Mouse (Mus musculus) CH12.LX (cell line): ENCODE data around the gene Uspl1. TPM values are rescaled to one million over a fixed set of nuclear protein-coding genes. Genes with fewer than 3 reads are reported as not detected.

Experiments
- DNase-seq: peaks from one replicate; pipeline ENCODE4 v3.0.0-alpha.2; 2013; ENCODE audit errors: extremely low read depth
- H3K27ac ChIP-seq: 2 replicates; pipeline ENCODE4 v1.5.1; 2012; ENCODE audit warnings: low read depth, mild to moderate bottlenecking, control low read depth, moderate library complexity; ENCODE audit not compliant: insufficient read depth
- H3K27me3 ChIP-seq: replicated peaks from 2 replicates; pipeline ENCODE3; 2012; ENCODE audit warnings: inconsistent platforms
- H3K36me3 ChIP-seq, 2 experiments: replicated peaks in 1 of 2; 2 replicates each; pipeline versions ENCODE3 to v1.6.1; 2012; ENCODE audit warnings: inconsistent platforms in 1 of 2, low read length in 1 of 2, mild to moderate bottlenecking in 1 of 2, mixed read lengths in 1 of 2, moderate library complexity in 1 of 2; ENCODE audit not compliant: control insufficient read depth in 1 of 2, insufficient read depth in 1 of 2
- H3K4me1 ChIP-seq, 2 experiments: 2 replicates each; pipeline ENCODE4 v1.6.1; 2012; ENCODE audit warnings: inconsistent platforms in 1 of 2, moderate library complexity in 1 of 2; ENCODE audit not compliant: insufficient read depth in 2 of 2, control insufficient read depth in 1 of 2
- H3K4me2 ChIP-seq: 2 replicates; pipeline ENCODE4 v1.6.1; 2012; ENCODE audit warnings: low read depth, mild to moderate bottlenecking, control low read depth; ENCODE audit not compliant: poor library complexity, insufficient read depth, severe bottlenecking
- H3K4me3 ChIP-seq, 3 experiments: fragments of 150-350 bp in 1 of 3; sonication (generic) in 1 of 3; replicated peaks in 1 of 3; 2 replicates each; pipeline versions ENCODE3 to v1.5.1; 2011 to 2012; ENCODE audit warnings: low read depth in 2 of 3, low read length in 2 of 3, mild to moderate bottlenecking in 2 of 3, moderate library complexity in 2 of 3, control low read depth in 1 of 3, improper control_type of control experiment in 1 of 3, inconsistent platforms in 1 of 3, mixed read lengths in 1 of 3; ENCODE audit not compliant: poor library complexity in 1 of 3
- H3K79me2 ChIP-seq: replicated peaks from 2 replicates; pipeline ENCODE4 v1.6.1; 2012; ENCODE audit warnings: mild to moderate bottlenecking, moderate library complexity; ENCODE audit not compliant: control insufficient read depth, poor library complexity, insufficient read depth, severe bottlenecking; ENCODE audit errors: extremely low read depth
- H3K9ac ChIP-seq: 2 replicates; pipeline ENCODE4 v1.6.1; 2012; ENCODE audit warnings: low read depth, mild to moderate bottlenecking, control low read depth, moderate library complexity; ENCODE audit not compliant: insufficient read depth
- H3K9me3 ChIP-seq: replicated peaks from 2 replicates; pipeline ENCODE3; 2012; ENCODE audit warnings: low read length, inconsistent platforms, mixed read lengths
- BHLHE40 ChIP-seq: IDR thresholded peaks from 2 replicates; pipeline ENCODE4 v1.6.1; 2011; ENCODE audit warnings: mild to moderate bottlenecking, low read depth, low read length, improper control_type of control experiment
- CHD2 ChIP-seq: IDR thresholded peaks from 2 replicates; pipeline ENCODE4 v1.6.1; 2011; ENCODE audit warnings: low read length, improper control_type of control experiment
- CTCF ChIP-seq, 2 experiments: IDR thresholded peaks in 1 of 2; conservative IDR thresholded peaks in 1 of 2; 2 replicates each; pipeline ENCODE4 v1.5.1; 2011 to 2012; ENCODE audit warnings: low read depth in 2 of 2, low read length in 2 of 2, improper control_type of control experiment in 1 of 2, inconsistent platforms in 1 of 2, mild to moderate bottlenecking in 1 of 2, moderate library complexity in 1 of 2
- E2F4 ChIP-seq: IDR thresholded peaks from 2 replicates; pipeline ENCODE4 v1.6.1; 2011; ENCODE audit warnings: low read depth, low read length, improper control_type of control experiment; ENCODE audit not compliant: insufficient replicate concordance
- ELF1 ChIP-seq: IDR thresholded peaks from 2 replicates; pipeline ENCODE4 v1.6.1; 2014; ENCODE audit warnings: low read depth, mild to moderate bottlenecking, inconsistent platforms, low read length, improper control_type of control experiment
- EP300 ChIP-seq: IDR thresholded peaks from 2 replicates; pipeline ENCODE4 v1.6.1; 2011; ENCODE audit warnings: low read length, improper control_type of control experiment
- GABPA ChIP-seq: IDR thresholded peaks from 2 replicates; pipeline ENCODE4 v1.6.1; 2012; ENCODE audit warnings: low read depth, low read length, improper control_type of control experiment, inconsistent platforms; ENCODE audit not compliant: insufficient replicate concordance
- HCFC1 ChIP-seq: IDR thresholded peaks from 2 replicates; pipeline ENCODE4 v1.6.1; 2012; ENCODE audit warnings: low read depth, mild to moderate bottlenecking, inconsistent platforms, low read length, improper control_type of control experiment
- IRF4 ChIP-seq: IDR thresholded peaks from 2 replicates; pipeline ENCODE4 v1.6.1; 2014; ENCODE audit warnings: low read depth, mild to moderate bottlenecking, inconsistent platforms, low read length, improper control_type of control experiment
- JUN ChIP-seq: IDR thresholded peaks from 2 replicates; pipeline ENCODE4 v1.6.1; 2011; ENCODE audit warnings: low read depth, mild to moderate bottlenecking, low read length, improper control_type of control experiment, moderate library complexity; ENCODE audit not compliant: insufficient read depth
- KAT2A ChIP-seq: IDR thresholded peaks from 2 replicates; pipeline ENCODE4 v1.6.1; 2012; ENCODE audit warnings: low read length, improper control_type of control experiment, inconsistent platforms; ENCODE audit not compliant: insufficient replicate concordance
- MAFK ChIP-seq: IDR thresholded peaks from 2 replicates; pipeline ENCODE4 v1.6.1; 2011; ENCODE audit warnings: low read length, improper control_type of control experiment; ENCODE audit not compliant: insufficient replicate concordance
- MAX ChIP-seq: IDR thresholded peaks from 2 replicates; pipeline ENCODE4 v1.6.1; 2011; ENCODE audit warnings: low read length, improper control_type of control experiment
- MAZ ChIP-seq: IDR thresholded peaks from 2 replicates; pipeline ENCODE4 v1.6.1; 2012; ENCODE audit warnings: low read depth, mild to moderate bottlenecking, inconsistent platforms, low read length, improper control_type of control experiment, moderate library complexity
- MEF2A ChIP-seq: IDR thresholded peaks from 2 replicates; pipeline ENCODE4 v1.6.1; 2014; ENCODE audit warnings: low read depth, mild to moderate bottlenecking, inconsistent platforms, low read length, improper control_type of control experiment, borderline replicate concordance
- MXI1 ChIP-seq: IDR thresholded peaks from 2 replicates; pipeline ENCODE4 v1.6.1; 2011; ENCODE audit warnings: mild to moderate bottlenecking, low read depth, low read length, improper control_type of control experiment
- NELFE ChIP-seq: IDR thresholded peaks from 2 replicates; pipeline ENCODE4 v1.6.1; 2011; ENCODE audit warnings: low read depth, low read length, improper control_type of control experiment
- NRF1 ChIP-seq: IDR thresholded peaks from 2 replicates; pipeline ENCODE4 v1.6.1; 2014; ENCODE audit warnings: low read depth, mild to moderate bottlenecking, inconsistent platforms, low read length, improper control_type of control experiment, moderate library complexity
- PAX5 ChIP-seq: IDR thresholded peaks from 2 replicates; pipeline ENCODE4 v1.6.1; 2012; ENCODE audit warnings: low read length, inconsistent platforms, mixed read lengths
- POLR2A ChIP-seq: IDR thresholded peaks from 2 replicates; pipeline ENCODE4 v1.6.1; 2011; ENCODE audit warnings: low read depth, mild to moderate bottlenecking, improper control_type of control experiment, low read length
- POLR2AphosphoS2 ChIP-seq: IDR thresholded peaks from 2 replicates; pipeline ENCODE4 v1.6.1; 2011; ENCODE audit warnings: low read depth, low read length, improper control_type of control experiment
- RAD21 ChIP-seq: IDR thresholded peaks from 2 replicates; pipeline ENCODE4 v1.6.1; 2011; ENCODE audit warnings: low read depth, mild to moderate bottlenecking, low read length, improper control_type of control experiment, moderate library complexity
- RCOR1 ChIP-seq: conservative IDR thresholded peaks from 2 replicates; pipeline ENCODE4 v1.6.1; 2012; ENCODE audit warnings: low read depth, mild to moderate bottlenecking, inconsistent platforms, low read length, improper control_type of control experiment
- SIN3A ChIP-seq: IDR thresholded peaks from 2 replicates; pipeline ENCODE4 v1.6.1; 2012; ENCODE audit warnings: low read length, improper control_type of control experiment, inconsistent platforms
- SMC3 ChIP-seq: IDR thresholded peaks from 2 replicates; pipeline ENCODE4 v1.6.1; 2011; ENCODE audit warnings: low read depth, low read length, improper control_type of control experiment
- TBP ChIP-seq: conservative IDR thresholded peaks from 2 replicates; pipeline ENCODE4 v1.6.1; 2011; ENCODE audit warnings: low read depth, low read length, improper control_type of control experiment
- TCF12 ChIP-seq: IDR thresholded peaks from 2 replicates; pipeline ENCODE4 v1.6.1; 2014; ENCODE audit warnings: low read depth, mild to moderate bottlenecking, inconsistent platforms, low read length, improper control_type of control experiment
- UBTF ChIP-seq: IDR thresholded peaks from 2 replicates; pipeline ENCODE4 v1.6.1; 2012; ENCODE audit warnings: low read depth, mild to moderate bottlenecking, inconsistent platforms, low read length, improper control_type of control experiment, moderate library complexity
- USF1 ChIP-seq: IDR thresholded peaks from 2 replicates; pipeline ENCODE4 v1.6.1; 2014; ENCODE audit warnings: low read depth, mild to moderate bottlenecking, inconsistent platforms, low read length, improper control_type of control experiment
- USF2 ChIP-seq: conservative IDR thresholded peaks from 2 replicates; pipeline ENCODE4 v1.6.1; 2011; ENCODE audit warnings: low read depth, low read length, improper control_type of control experiment
- ZC3H11A ChIP-seq: IDR thresholded peaks from 2 replicates; pipeline ENCODE4 v1.6.1; 2012; ENCODE audit warnings: low read depth, mild to moderate bottlenecking, inconsistent platforms, low read length, improper control_type of control experiment
- ZKSCAN1 ChIP-seq: IDR thresholded peaks from 2 replicates; pipeline ENCODE4 v1.6.1; 2012; ENCODE audit warnings: low read depth, inconsistent platforms, low read length, improper control_type of control experiment, borderline replicate concordance
- ZMIZ1 ChIP-seq: IDR thresholded peaks from 2 replicates; pipeline ENCODE4 v1.6.1; 2012; ENCODE audit warnings: low read depth, mild to moderate bottlenecking, inconsistent platforms, low read length, improper control_type of control experiment
- dilution Hi-C: fragments of 300-500 bp; cut with MboI; formaldehyde crosslinking; loops from 2 replicates; pipeline ENCODE4 v1.14.3; 2020; ENCODE audit warnings: low sequenced_read_pairs; ENCODE audit not compliant: extremely low pct_unique_long_range_greater_than_20kb, extremely low pct_ligation_motif_present
- in situ Hi-C: fragments of 300-500 bp; cut with MboI; formaldehyde crosslinking; loops from 3 replicates; pipeline ENCODE4 v1.14.3; 2019; ENCODE audit warnings: low sequenced_read_pairs, low pct_ligation_motif_present, low pct_unique_long_range_greater_than_20kb, mixed read lengths
- polyA plus RNA-seq: library from polyadenylated mRNA; unstranded; fragments of >175 nt; gene quantifications from 2 replicates; pipeline ENCODE4 v1.2.1, GENCODE M21; 2012; ENCODE audit warnings: low read depth; ENCODE audit not compliant: insufficient read length
- total RNA-seq, 2 experiments: library from RNA; depleted of rRNA; stranded (reverse); fragments of 300-350 nt in 1 of 2; fragments of >200 nt in 1 of 2; gene quantifications; 2 replicates each; pipeline ENCODE4 v1.2.3; 2012 to 2014

Uspl1 gene
- total and polyA plus RNA-seq, 3 experiments = 37.9 to 41.6 (median 40.2) TPM

- peak; percentile 93 for DNase-seq
- Histone ChIP-seq H3K27ac (no peak overlapping the region), H3K4me3 (peak overlapping the region; percentile 62 to 73 (median 65)), H3K4me2 (peak overlapping the region; percentile 59; the same call in 1 of the 2 replicates), H3K36me3 (no peaks in the 10 kb centered on the region), H3K27me3 (no peaks in the 10 kb centered on the region), H3K9me3 (peaks cover 2% of the 10 kb centered on the region), H3K79me2 (no peaks in the 10 kb centered on the region), H3K4me1 (peaks cover 5 to 19% of the 10 kb centered on the region in 2 experiments), H3K9ac (peak overlapping the region; percentile 64)
- in situ Hi-C loops = no loop called here
- TF ChIP-seq POLR2AphosphoS2 = no peak
- peak; percentile 99 for TF ChIP-seq TBP
- no peak for TF ChIP-seq PAX5
- TF ChIP-seq UBTF = 0 out of 2 replicates have a peak, but pooled peaks have one; percentile 58
- TF ChIP-seq JUN = no peak
- 0 out of 2 replicates have a peak, but pooled peaks have one; percentile 62 for TF ChIP-seq SIN3A
- TF ChIP-seq USF1 = no peak
- TF ChIP-seq CTCF (conservative IDR thresholded peaks at IDR 0.05 in 1 of 2, IDR thresholded peaks at IDR 0.05 in 1 of 2; ENCODE audit: low read depth in 2 of 2, low read length in 2 of 2) = no peak
- TF ChIP-seq ELF1 = peak; percentile 99
- no peak for TF ChIP-seq ZMIZ1
- no peak for TF ChIP-seq RAD21
- no peak for TF ChIP-seq GABPA
- TF ChIP-seq MAFK = peak; percentile 94
- peak; percentile 77 for TF ChIP-seq MAZ
- no peak for TF ChIP-seq USF2
- TF ChIP-seq MXI1 = peak; percentile 61; the same call in 1 of the 2 replicates
- TF ChIP-seq TCF12 = 0 out of 2 replicates have a peak, but pooled peaks have one; percentile 13
- no peak for TF ChIP-seq ZKSCAN1
- TF ChIP-seq KAT2A = peak; percentile 88; the same call in 1 of the 2 replicates
- TF ChIP-seq SMC3 = no peak
- TF ChIP-seq CHD2 = peak; percentile 75
- TF ChIP-seq E2F4 = no peak
- peak; percentile 66; the same call in 1 of the 2 replicates for TF ChIP-seq NELFE
- TF ChIP-seq IRF4 = peak; percentile 63
- TF ChIP-seq HCFC1 = peak; percentile 33; the same call in 1 of the 2 replicates
- no peak for TF ChIP-seq EP300
- TF ChIP-seq POLR2A = peak; percentile 55; the same call in 1 of the 2 replicates
- TF ChIP-seq BHLHE40 = no peak
- TF ChIP-seq MEF2A = peak; percentile 47; the same call in 1 of the 2 replicates
- no peak for TF ChIP-seq ZC3H11A
- no peak for TF ChIP-seq RCOR1
- peak; percentile 80 for TF ChIP-seq MAX
- peak; percentile 90 for TF ChIP-seq NRF1
- dilution Hi-C loops = no loop called here
Measured at GRCm38 (mm10) chr5:149228700-149229618, 44.8 kb downstream of the Uspl1 start.
